Mouse (Mus musculus): ENCODE results near the gene Cd2ap. TPM values are rescaled to one million over a fixed set of nuclear protein-coding genes. Genes with fewer than 3 reads are reported as not detected.

Gene Cd2ap
- total RNA-seq, 1 experiment from 2014 or later = 29.4 TPM

- ATAC-seq (replicated peaks in 1 of 2; ENCODE audit: insufficient read depth in 1 of 2, low FRiP score in 2 of 2, low TSS enrichment in 1 of 2, low read depth in 1 of 2, poor library complexity in 2 of 2, severe bottlenecking in 2 of 2) = no peak
These were observed 130.6 kb downstream of the Cd2ap start for GRCm38 (mm10) chr17:42745657-42746420.

Other genes starting within 250 kb of the Cd2ap start
- not detected in 2 replicates for gene Adgrf4, start 184.4 kb downstream of the Cd2ap start, total RNA-seq (2017)
- not detected in 2 replicates for gene Adgrf2, start 134.5 kb downstream of the Cd2ap start, total RNA-seq (2017)
- gene Tnfrsf21, start 139.9 kb upstream of the Cd2ap start, total RNA-seq (2017) = 53.9 and 56.3 TPM in 2 replicates